Mouse (Mus musculus) E14TG2a.4 (cell line): Measurements from ENCODE around the gene Gm5901.

ENCODE experiments used
- CTCF ChIP-seq: conservative IDR thresholded peaks from 2 replicates; pipeline ENCODE4 v1.5.1; 2014; ENCODE audit warnings: low read length
- POU5F1 ChIP-seq: IDR thresholded peaks from 2 replicates; pipeline ENCODE4 v1.6.1; 2014; ENCODE audit warnings: low read length, borderline replicate concordance

DNA sequence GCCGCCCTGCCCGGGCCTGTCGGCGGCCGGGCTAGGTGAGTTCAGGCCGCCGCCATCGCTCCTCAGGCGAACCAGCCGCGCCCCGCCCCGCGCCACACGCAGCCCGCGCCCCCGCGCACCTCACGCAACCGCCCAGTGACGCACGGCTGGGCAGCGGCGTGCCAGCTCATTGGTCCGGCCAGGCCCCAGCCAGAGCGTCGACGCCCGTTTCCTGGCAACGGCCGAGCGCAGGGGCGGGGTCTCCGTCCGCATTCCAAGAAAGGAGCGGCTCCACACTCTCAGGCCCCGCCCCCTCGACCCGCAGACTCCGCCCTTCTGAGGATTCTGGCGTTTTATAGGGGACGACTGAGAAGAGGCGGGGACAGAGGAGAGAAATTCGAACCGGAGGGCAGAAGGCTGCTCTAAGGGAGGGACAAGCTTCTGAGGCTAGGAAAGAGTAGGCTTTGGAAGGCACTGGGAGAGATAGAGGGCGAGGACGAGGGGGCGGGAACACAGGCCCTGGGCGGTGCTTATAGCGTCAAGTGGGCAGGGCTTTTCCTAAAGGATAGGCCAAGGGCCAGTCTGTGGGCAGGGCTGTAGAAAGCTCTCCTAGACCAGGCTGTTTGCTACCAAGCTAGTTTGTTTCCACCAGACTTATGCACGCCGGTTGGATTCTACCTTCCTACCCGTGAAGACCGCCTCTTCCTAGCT lies 25.2 kb downstream of the Gm5901 start, which contains the start of gene Fam160a2:
- TF ChIP-seq CTCF (no peak), POU5F1 (no peak)
